Mouse (Mus musculus): Measurements from ENCODE around the gene Tns3. TPM values are rescaled to one million over a fixed set of nuclear protein-coding genes. Genes with fewer than 3 reads are reported as not detected.

Tns3 gene
- polyA plus RNA-seq, 1 experiment: not detected

DNA sequence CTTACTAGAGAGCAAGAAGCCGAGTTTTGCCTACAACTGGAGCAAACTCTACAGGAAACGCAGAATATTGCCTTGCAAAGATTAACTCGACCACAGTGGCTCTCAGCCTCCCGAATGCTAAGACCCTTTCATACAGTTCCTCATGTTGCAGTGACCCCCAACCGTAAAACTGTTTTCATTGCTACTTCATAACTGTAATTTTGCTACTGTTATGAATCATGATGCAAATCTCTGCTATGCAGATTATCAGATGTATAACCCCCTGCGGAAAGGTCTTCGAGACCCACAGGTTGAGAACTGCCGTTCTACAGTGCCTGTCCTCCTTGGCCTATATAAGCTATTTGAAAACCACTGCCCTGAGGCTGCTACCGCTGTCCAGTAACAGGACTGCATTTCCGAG lies 46.0 kb downstream of the Tns3 start:
- no peak for TF ChIP-seq POLR2A (IDR thresholded peaks at IDR 0.05; ENCODE audit: insufficient read depth, low read depth, low read length)
- no peak for TF ChIP-seq CTCF (IDR thresholded peaks at IDR 0.05; ENCODE audit: insufficient read depth, low read depth, low read length)
- H3K27ac ChIP-seq (ENCODE audit: insufficient read depth, low read depth, low read length): no peak overlapping the region
- H3K4me3 ChIP-seq (ENCODE audit: insufficient read depth, low read depth, low read length): no peak overlapping the region
- H3K4me1 ChIP-seq (ENCODE audit: control insufficient read depth, insufficient read depth, low read length): 0 out of 2 replicates have a peak, but pooled peaks cover 2% of the 10 kb centered on the region
- 82% methylated on average over 10 of the region's 10 CpGs for whole genome bisulfite sequencing

DNA sequence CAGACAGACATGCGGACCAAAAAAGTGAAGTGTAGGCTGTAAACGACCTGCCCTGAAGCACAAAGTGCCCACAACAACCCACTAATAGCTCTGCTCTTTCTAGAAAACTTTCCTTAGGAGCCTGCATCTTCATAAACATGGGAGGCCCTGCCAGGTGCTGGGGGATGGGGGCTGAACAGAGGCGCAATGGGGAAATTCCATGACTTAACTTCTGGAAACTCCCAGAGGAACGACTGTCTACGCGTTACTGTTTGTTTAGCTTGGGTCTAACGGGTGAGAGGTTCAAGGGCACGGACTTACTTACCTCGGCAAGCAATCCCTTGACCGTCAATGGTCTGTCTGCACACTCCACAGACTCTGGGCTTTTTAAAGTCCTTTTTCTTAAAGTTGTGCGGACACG lies 48.9 kb downstream of the Tns3 start:
- 0 out of 2 replicates have a peak, but pooled peaks cover 2% of the 10 kb centered on the region for H3K4me1 ChIP-seq (ENCODE audit: control insufficient read depth, insufficient read depth, low read length)
- no peak overlapping the region for H3K4me3 ChIP-seq (ENCODE audit: insufficient read depth, low read depth, low read length)
- no peak overlapping the region for H3K27ac ChIP-seq (ENCODE audit: insufficient read depth, low read depth, low read length)
- 82% methylated on average over 12 of the region's 12 CpGs for WGBS
- TF ChIP-seq POLR2A (IDR thresholded peaks at IDR 0.05; ENCODE audit: insufficient read depth, low read depth, low read length) (no peak), CTCF (IDR thresholded peaks at IDR 0.05; ENCODE audit: insufficient read depth, low read depth, low read length) (no peak)

DNA sequence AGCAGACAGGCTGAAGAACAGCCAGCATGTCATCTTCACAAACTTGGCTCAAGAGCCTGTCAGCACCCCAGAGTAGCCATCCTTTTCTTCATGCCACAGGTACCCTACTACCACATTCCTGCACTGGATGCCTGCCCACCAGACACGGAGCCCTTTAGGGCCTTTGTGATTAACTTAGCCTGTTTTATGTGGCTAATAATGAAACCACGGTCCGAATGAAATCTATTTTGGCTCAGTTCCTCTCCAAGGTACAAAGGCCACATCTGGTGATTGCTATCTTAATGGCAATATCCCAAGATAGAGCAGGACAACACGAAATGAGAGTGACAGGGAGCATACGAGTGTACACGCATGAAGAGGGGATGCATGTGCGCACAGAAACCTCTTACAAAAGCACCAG lies 53.9 kb downstream of the Tns3 start:
- WGBS: 72% methylated on average over 7 of the region's 7 CpGs
- TF ChIP-seq POLR2A (IDR thresholded peaks at IDR 0.05; ENCODE audit: insufficient read depth, low read depth, low read length) (no peak), CTCF (IDR thresholded peaks at IDR 0.05; ENCODE audit: insufficient read depth, low read depth, low read length) (no peak)
- Histone ChIP-seq H3K4me3 (ENCODE audit: insufficient read depth, low read depth, low read length) (no peak overlapping the region), H3K27ac (ENCODE audit: insufficient read depth, low read depth, low read length) (no peak overlapping the region), H3K4me1 (ENCODE audit: control insufficient read depth, insufficient read depth, low read length) (no peaks in the 10 kb centered on the region)

DNA sequence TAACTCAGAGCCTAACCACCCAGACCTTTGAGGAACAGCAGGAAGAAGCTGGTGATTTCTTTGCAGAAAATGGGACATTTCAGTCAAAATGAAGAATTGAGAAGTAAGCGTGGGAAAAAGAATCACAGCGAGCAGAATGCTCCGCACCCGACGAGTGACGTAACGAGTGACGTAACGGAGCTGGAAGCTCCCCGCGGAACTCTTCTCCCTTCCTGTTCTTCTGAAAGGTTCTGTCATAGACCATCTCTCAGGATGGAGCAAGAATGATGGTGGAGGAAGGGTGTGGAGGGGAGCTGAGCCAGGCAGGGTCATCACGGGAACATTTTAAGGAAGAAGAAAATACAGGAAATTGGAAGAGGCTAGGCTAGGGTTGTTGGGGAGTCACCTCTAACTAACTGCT lies 54.5 kb downstream of the Tns3 start:
- 96% methylated on average over 12 of the region's 12 CpGs for WGBS
- no peak overlapping the region for H3K27ac ChIP-seq (ENCODE audit: insufficient read depth, low read depth, low read length)
- TF ChIP-seq POLR2A (IDR thresholded peaks at IDR 0.05; ENCODE audit: insufficient read depth, low read depth, low read length): no peak
- TF ChIP-seq CTCF (IDR thresholded peaks at IDR 0.05; ENCODE audit: insufficient read depth, low read depth, low read length): no peak
- no peak overlapping the region for H3K4me3 ChIP-seq (ENCODE audit: insufficient read depth, low read depth, low read length)
- no peaks in the 10 kb centered on the region for H3K4me1 ChIP-seq (ENCODE audit: control insufficient read depth, insufficient read depth, low read length)

DNA sequence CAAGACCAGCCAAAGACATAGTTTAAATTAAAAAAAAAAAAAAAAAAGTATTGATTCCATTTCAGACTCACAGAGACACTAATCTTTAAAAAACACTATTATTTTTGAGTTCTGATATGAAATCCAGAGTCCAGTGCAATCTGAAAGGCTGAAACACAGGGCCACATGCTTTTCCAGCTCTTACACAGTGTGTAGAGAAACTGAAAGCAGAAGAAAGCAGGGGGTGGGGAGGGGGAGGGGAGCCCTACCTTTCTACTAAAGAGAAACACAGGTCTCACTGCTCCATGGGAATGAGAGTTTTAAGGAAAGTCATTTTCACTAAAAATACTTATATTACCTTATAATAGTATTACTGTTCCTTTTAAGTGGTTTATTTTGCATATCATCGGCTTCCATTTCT lies 57.2 kb downstream of the Tns3 start:
- Histone ChIP-seq H3K27ac (ENCODE audit: insufficient read depth, low read depth, low read length) (no peak overlapping the region), H3K4me1 (ENCODE audit: control insufficient read depth, insufficient read depth, low read length) (peaks cover 4% of the 10 kb centered on the region; the same call in 1 of the 2 replicates), H3K4me3 (ENCODE audit: insufficient read depth, low read depth, low read length) (no peak overlapping the region)
- no peak for TF ChIP-seq POLR2A (IDR thresholded peaks at IDR 0.05; ENCODE audit: insufficient read depth, low read depth, low read length)
- no peak for TF ChIP-seq CTCF (IDR thresholded peaks at IDR 0.05; ENCODE audit: insufficient read depth, low read depth, low read length)
- 95% methylated on average over 1 of the region's 1 CpGs for WGBS

DNA sequence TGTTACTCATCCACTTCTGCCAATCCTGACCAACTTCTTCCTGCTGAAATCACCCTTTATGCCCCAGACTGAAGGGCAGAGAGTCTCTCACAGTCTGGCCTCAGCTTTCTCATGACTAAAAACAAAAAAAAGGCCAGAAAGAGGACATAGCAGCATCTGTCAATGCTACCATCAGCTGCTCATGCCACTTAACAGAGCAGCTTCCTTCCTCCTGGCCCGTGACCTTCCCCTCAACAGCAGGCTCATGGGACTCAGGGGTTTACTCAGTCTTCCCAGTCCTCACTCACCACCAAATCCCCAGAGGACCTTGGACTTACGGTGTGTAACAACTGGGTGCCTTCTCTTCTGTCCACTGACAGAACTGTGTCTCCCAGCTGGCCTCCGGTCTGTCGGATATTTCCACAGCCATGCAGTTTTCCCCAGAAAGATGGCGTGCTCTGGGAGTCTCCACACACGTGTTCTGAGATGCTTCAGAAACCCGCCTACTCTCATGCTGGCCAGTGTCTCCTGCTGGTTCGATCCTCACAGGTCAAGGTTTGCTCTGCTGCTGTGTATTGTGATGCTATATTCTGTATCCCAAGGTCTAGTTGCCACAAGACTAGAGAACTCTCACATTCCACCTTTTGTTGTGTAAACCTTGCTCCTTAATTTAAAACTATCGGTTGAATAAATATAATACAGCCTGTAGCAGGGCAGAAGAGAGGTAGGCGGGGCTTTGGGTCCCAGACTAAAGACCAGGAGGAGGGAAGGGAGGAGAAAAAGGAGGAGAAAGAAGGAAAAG lies 59.4 kb downstream of the Tns3 start:
- no peak overlapping the region for H3K4me3 ChIP-seq (ENCODE audit: insufficient read depth, low read depth, low read length)
- TF ChIP-seq POLR2A (IDR thresholded peaks at IDR 0.05; ENCODE audit: insufficient read depth, low read depth, low read length): no peak
- TF ChIP-seq CTCF (IDR thresholded peaks at IDR 0.05; ENCODE audit: insufficient read depth, low read depth, low read length): no peak
- peaks cover 9% of the 10 kb centered on the region; the same call in 1 of the 2 replicates for H3K4me1 ChIP-seq (ENCODE audit: control insufficient read depth, insufficient read depth, low read length)
- no peak overlapping the region for H3K27ac ChIP-seq (ENCODE audit: insufficient read depth, low read depth, low read length)
- 94% methylated on average over 10 of the region's 10 CpGs for WGBS

DNA sequence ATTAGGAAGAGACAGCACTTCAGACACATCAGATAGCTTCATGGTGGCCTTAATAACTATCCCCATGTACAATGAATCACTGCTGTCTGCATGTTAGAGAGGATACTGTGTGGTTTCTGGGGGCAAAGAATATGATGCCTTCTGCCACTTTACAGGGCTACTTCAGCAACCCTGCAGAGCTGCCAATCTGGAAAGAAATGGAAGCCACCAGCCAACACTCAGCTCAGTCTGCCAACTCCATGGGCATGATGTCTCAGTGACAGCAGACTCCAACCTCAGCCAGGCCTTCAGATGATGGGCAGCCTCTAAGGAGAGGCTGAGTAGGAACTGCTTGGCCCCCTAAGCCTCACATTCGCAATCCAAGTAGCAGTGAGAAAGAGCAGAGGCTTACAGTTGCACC lies 61.7 kb downstream of the Tns3 start:
- Histone ChIP-seq H3K4me1 (ENCODE audit: control insufficient read depth, insufficient read depth, low read length) (peaks cover 9% of the 10 kb centered on the region; the same call in 1 of the 2 replicates), H3K4me3 (ENCODE audit: insufficient read depth, low read depth, low read length) (no peak overlapping the region), H3K27ac (ENCODE audit: insufficient read depth, low read depth, low read length) (no peak overlapping the region)
- 55% methylated on average over 1 of the region's 1 CpGs for WGBS
- TF ChIP-seq CTCF (IDR thresholded peaks at IDR 0.05; ENCODE audit: insufficient read depth, low read depth, low read length) (no peak), POLR2A (IDR thresholded peaks at IDR 0.05; ENCODE audit: insufficient read depth, low read depth, low read length) (no peak)

DNA sequence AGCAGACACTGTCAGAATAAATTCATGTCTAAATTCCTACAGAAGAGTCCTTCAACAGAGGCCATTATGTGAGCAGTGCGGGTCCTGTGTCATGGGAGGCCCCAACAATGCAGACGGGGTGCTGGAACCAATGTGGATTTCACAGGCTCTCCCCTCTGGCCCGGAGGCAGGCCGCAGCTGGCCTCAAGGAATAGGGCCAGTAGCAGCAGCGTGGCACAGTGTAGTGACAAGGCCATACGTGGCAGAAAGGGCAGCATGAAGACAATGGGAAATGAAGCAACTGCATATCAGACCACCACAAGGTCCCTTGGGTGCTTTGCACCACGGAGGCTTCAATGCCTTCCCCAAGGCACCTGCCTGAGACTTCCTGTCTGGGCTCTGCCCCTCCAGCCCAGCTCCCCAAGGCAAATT lies 62.9 kb downstream of the Tns3 start:
- TF ChIP-seq POLR2A (IDR thresholded peaks at IDR 0.05; ENCODE audit: insufficient read depth, low read depth, low read length): no peak
- 66% methylated on average over 7 of the region's 7 CpGs for WGBS
- H3K4me1 ChIP-seq (ENCODE audit: control insufficient read depth, insufficient read depth, low read length): peaks cover 13% of the 10 kb centered on the region; the same call in 1 of the 2 replicates

DNA sequence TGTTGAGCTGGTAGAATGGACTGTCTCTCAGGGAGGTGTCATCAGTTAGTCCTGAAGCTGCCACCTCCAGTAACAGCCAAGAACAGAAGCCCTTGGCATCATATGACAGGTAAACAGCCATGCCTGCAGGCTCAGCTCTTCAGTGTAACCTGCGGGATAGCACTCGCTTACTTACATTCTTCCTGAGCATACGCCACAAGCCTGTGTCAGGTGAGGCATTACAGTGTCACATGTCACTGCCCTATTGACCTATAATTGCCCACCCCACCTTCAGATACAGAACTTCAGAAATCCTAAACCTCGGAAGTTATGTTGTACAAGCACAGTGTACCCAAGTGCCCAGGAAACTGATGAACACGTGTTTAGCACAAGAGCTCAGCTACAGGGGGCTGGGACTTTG lies 68.7 kb downstream of the Tns3 start:
- Histone ChIP-seq H3K4me3 (ENCODE audit: insufficient read depth, low read depth, low read length) (no peak overlapping the region), H3K4me1 (ENCODE audit: control insufficient read depth, insufficient read depth, low read length) (peaks cover 4% of the 10 kb centered on the region; the same call in 1 of the 2 replicates), H3K27ac (ENCODE audit: insufficient read depth, low read depth, low read length) (no peak overlapping the region)
- 96% methylated on average over 5 of the region's 5 CpGs for WGBS
- TF ChIP-seq POLR2A (IDR thresholded peaks at IDR 0.05; ENCODE audit: insufficient read depth, low read depth, low read length) (no peak), CTCF (IDR thresholded peaks at IDR 0.05; ENCODE audit: insufficient read depth, low read depth, low read length) (no peak)

More for the DNA sequence above, 62.9 kb downstream of the Tns3 start:
- Histone ChIP-seq H3K27ac (ENCODE audit: insufficient read depth, low read depth, low read length) (no peak overlapping the region), H3K4me3 (ENCODE audit: insufficient read depth, low read depth, low read length) (no peak overlapping the region)
